Mouse (Mus musculus) midbrain, embryonic 14.5 days (tissue): ENCODE data around the gene Frmd6. TPM values are rescaled to one million over a fixed set of nuclear protein-coding genes. Genes with fewer than 3 reads are reported as not detected.

ENCODE experiments used
- ATAC-seq: fragments of 200-750 bp; cut with Nextera tagmentation; 2 replicates; pipeline ENCODE4 v1.8.0; 2017; ENCODE audit warnings: moderate number of reproducible peaks, moderate library complexity; ENCODE audit not compliant: low FRiP score, low TSS enrichment
- DNase-seq: peaks from one replicate; pipeline ENCODE4 v3.0.0-alpha.2; 2015
- H3K27ac ChIP-seq: fragments of 300-500 bp; sonication (generic); replicated peaks from 2 replicates; pipeline ENCODE4 v1.5.1; 2014; ENCODE audit warnings: mild to moderate bottlenecking, low read depth, low read length, moderate library complexity
- H3K27me3 ChIP-seq: fragments of 300-500 bp; sonication (generic); 2 replicates; pipeline ENCODE4 v1.6.1; 2014; ENCODE audit warnings: low read length, control low read depth, mixed read lengths; ENCODE audit not compliant: control insufficient read depth, insufficient read depth
- H3K36me3 ChIP-seq: fragments of 300-500 bp; sonication (generic); 2 replicates; pipeline ENCODE4 v1.6.1; 2014; ENCODE audit warnings: low read length, control low read depth; ENCODE audit not compliant: control insufficient read depth, insufficient read depth
- H3K4me1 ChIP-seq: fragments of 300-500 bp; sonication (generic); 2 replicates; pipeline ENCODE4 v1.6.1; 2014; ENCODE audit warnings: mild to moderate bottlenecking, antibody characterized with exemption, low read length, control low read depth; ENCODE audit not compliant: control insufficient read depth, insufficient read depth
- H3K4me2 ChIP-seq: fragments of 300-500 bp; sonication (generic); 2 replicates; pipeline ENCODE4 v1.6.1; 2014; ENCODE audit warnings: mild to moderate bottlenecking, low read length, moderate library complexity
- H3K4me3 ChIP-seq: fragments of 300-500 bp; sonication (generic); replicated peaks from 2 replicates; pipeline ENCODE4 v1.5.1; 2014; ENCODE audit warnings: low read depth, low read length
- H3K9ac ChIP-seq: fragments of 300-500 bp; sonication (generic); replicated peaks from 2 replicates; pipeline ENCODE4 v1.6.1; 2014; ENCODE audit warnings: mild to moderate bottlenecking, low read length, moderate library complexity
- H3K9me3 ChIP-seq: fragments of 300-500 bp; sonication (generic); 2 replicates; pipeline ENCODE4 v1.6.1; 2016; ENCODE audit warnings: low read length, control low read depth, mixed read lengths; ENCODE audit not compliant: control insufficient read depth
- WGBS: fragments of 180-500 bp; shearing (Covaris S2); extraction: QIAGEN DNeasy Blood & Tissue Kit; methylation state at CpG from one replicate; pipeline ENCODE4 v1.1.7; 2014; 5-methylcytosine and 5-hydroxymethylcytosine counted together
- polyA plus RNA-seq: library from polyadenylated mRNA; unstranded; fragments of >200 nt; fragmentation: Nextera tagmentation; extraction: Ambion mirVana; gene quantifications from 2 replicates; pipeline ENCODE4 v1.2.1, GENCODE M21; 2014

Frmd6 gene
- polyA plus RNA-seq, 1 experiment from 2014 or later: 11.0 TPM

DNA sequence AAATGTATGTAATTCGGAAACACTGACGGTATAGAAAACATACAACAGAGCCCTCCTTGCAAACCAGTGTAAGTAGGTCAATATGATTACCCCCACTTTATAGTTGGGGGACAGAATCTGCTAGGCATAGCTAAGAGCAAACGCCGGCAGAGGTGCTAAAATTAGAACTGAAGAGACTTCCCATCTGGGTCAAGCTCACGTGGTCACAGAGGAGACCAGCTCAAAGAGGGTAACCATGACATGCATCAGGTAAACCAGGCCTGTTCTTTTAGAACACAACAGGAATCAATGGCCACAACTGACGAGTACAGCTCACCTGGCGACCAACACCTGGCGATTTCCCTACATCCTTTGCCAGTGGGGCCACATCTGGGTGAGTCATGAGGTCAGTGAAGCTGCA is 25.2 kb upstream of the Frmd6 start:
- 89% methylated on average over 8 of the region's 8 CpGs for WGBS
- H3K36me3 ChIP-seq: no peaks in the 10 kb centered on the region
- ATAC-seq (no peak), DNase-seq (no peak)
- H3K4me1 ChIP-seq: no peaks in the 10 kb centered on the region
- H3K4me2 ChIP-seq: no peak overlapping the region
- H3K27me3 ChIP-seq: no peaks in the 10 kb centered on the region
- H3K9me3 ChIP-seq: no peaks in the 10 kb centered on the region
- no peak overlapping the region for H3K27ac ChIP-seq
- H3K9ac ChIP-seq: no peak overlapping the region
- no peak overlapping the region for H3K4me3 ChIP-seq

DNA sequence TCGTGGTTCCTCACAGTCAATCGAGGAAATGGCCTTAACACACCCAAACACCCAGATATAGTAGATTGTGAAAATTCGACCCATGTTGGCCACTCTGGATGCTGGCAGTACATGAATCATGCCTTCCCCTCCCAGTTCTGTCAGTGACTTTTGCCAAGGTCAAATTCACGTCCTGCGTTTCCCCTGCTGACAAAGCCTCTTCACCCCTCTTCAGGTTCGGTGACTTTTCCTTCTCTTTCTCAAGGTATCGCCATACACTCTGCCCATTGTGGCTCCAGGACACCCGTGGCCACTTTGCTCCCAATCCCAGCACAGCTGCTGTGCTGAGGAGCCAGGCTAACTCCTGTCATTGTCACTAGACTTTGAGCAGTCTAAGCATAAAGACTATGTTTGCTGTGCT is 24.0 kb upstream of the Frmd6 start:
- H3K9me3 ChIP-seq: no peaks in the 10 kb centered on the region
- DNase-seq (no peak), ATAC-seq (no peak)
- H3K9ac ChIP-seq: no peak overlapping the region
- H3K4me1 ChIP-seq: no peaks in the 10 kb centered on the region
- no peaks in the 10 kb centered on the region for H3K36me3 ChIP-seq
- no peak overlapping the region for H3K4me3 ChIP-seq
- 84% methylated on average over 8 of the region's 8 CpGs for WGBS
- H3K4me2 ChIP-seq: no peak overlapping the region
- no peak overlapping the region for H3K27ac ChIP-seq
- H3K27me3 ChIP-seq: no peaks in the 10 kb centered on the region

DNA sequence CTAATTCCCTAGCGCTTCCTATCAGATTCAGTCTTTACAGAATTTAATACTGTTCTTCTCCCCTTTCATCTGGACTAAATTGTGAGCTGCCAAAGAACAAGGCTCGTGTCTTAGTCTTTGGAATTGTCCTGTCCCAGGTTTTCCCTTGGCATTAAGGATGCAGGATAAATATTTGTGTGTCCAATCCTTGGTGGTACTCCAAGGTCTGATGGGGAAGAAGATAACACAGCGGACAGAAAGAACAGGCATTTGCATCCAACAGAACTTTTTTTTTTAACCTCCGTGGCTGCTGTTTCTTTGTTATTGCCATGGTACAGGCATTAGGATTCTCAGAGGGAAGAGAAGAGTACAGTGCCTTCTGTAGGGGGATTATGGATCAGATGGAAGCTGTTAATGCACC is 21.8 kb upstream of the Frmd6 start:
- no peaks in the 10 kb centered on the region for H3K9me3 ChIP-seq
- H3K4me3 ChIP-seq: no peak overlapping the region
- 73% methylated on average over 4 of the region's 4 CpGs for WGBS
- H3K4me1 ChIP-seq: no peaks in the 10 kb centered on the region
- no peaks in the 10 kb centered on the region for H3K36me3 ChIP-seq
- no peak overlapping the region for H3K4me2 ChIP-seq
- no peak overlapping the region for H3K27ac ChIP-seq
- ATAC-seq (no peak), DNase-seq (no peak)
- no peaks in the 10 kb centered on the region for H3K27me3 ChIP-seq
- no peak overlapping the region for H3K9ac ChIP-seq

DNA sequence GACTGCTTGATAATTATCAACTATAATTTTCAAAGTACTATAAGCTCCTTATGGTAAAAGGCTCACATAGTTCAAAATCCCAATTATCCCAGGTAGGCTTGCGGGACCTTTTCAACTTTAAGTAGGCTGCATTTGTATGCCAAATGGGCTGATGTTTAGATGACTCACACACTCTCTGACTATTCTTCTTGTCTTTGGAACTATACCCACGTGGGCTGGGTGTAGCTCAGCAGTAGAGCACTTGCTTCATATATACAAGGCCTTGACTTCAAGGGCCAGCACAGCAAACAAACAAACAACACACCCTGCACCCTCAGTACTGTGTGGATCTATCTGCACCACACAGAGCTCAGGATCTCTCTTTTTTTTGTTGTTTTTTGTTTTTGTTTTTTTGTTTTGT is 20.3 kb upstream of the Frmd6 start:
- no peak overlapping the region for H3K4me3 ChIP-seq
- ATAC-seq: no peak
- H3K27ac ChIP-seq: no peak overlapping the region
- WGBS: 79% methylated on average over 2 of the region's 2 CpGs
- H3K4me1 ChIP-seq: no peaks in the 10 kb centered on the region
- no peak for DNase-seq
- no peak overlapping the region for H3K4me2 ChIP-seq
- H3K9ac ChIP-seq: no peak overlapping the region
- no peaks in the 10 kb centered on the region for H3K36me3 ChIP-seq
- no peaks in the 10 kb centered on the region for H3K9me3 ChIP-seq
- no peaks in the 10 kb centered on the region for H3K27me3 ChIP-seq

DNA sequence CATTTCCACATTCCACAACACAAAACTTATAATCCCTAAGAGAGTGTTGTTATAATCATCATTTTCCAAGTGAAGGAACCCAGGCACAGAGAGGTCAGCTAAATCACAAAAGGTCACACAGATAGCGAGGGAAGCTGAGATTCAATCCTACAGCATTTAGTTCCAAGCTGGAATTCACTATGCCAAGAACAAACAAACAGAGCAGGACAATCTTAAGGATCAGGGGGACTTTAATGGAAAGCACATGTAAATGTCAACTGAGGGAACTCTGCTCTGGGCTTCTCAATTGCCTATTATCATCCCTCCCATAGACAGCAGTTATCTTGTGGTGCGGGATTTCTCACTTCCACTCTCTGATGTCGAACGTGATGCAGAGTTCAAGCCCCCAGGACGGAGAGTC is 17.8 kb upstream of the Frmd6 start:
- no peak for DNase-seq
- ATAC-seq: no peak
- no peak overlapping the region for H3K4me3 ChIP-seq
- H3K4me1 ChIP-seq: no peaks in the 10 kb centered on the region
- no peaks in the 10 kb centered on the region for H3K27me3 ChIP-seq
- H3K9me3 ChIP-seq: no peaks in the 10 kb centered on the region
- H3K9ac ChIP-seq: no peak overlapping the region
- H3K27ac ChIP-seq: no peak overlapping the region
- 75% methylated on average over 5 of the region's 5 CpGs for WGBS
- H3K36me3 ChIP-seq: no peaks in the 10 kb centered on the region
- H3K4me2 ChIP-seq: no peak overlapping the region

DNA sequence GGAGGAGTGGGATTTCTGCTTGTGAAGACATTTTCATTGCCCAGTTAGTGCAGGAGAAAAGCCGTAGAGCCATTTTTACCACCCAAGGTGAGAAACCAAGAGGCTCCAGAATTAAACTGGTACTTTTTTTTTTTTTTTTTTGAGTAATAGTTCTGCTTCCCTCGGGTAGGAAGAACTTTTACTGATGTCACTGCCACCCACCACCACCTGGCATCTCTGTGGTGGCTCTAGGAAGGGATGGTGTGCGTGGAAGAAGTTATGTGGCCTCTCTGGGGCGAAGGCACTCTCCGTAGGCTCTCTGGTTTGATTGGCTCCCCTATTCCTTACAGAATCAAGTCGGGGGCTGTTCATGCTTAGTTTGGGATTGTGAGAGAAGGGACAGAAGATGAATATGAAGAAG is 17.3 kb upstream of the Frmd6 start:
- no peaks in the 10 kb centered on the region for H3K36me3 ChIP-seq
- DNase-seq (no peak), ATAC-seq (no peak)
- no peaks in the 10 kb centered on the region for H3K9me3 ChIP-seq
- H3K4me3 ChIP-seq: no peak overlapping the region
- H3K4me1 ChIP-seq: no peaks in the 10 kb centered on the region
- no peak overlapping the region for H3K4me2 ChIP-seq
- no peak overlapping the region for H3K27ac ChIP-seq
- 76% methylated on average over 6 of the region's 6 CpGs for WGBS
- H3K9ac ChIP-seq: no peak overlapping the region
- no peaks in the 10 kb centered on the region for H3K27me3 ChIP-seq

DNA sequence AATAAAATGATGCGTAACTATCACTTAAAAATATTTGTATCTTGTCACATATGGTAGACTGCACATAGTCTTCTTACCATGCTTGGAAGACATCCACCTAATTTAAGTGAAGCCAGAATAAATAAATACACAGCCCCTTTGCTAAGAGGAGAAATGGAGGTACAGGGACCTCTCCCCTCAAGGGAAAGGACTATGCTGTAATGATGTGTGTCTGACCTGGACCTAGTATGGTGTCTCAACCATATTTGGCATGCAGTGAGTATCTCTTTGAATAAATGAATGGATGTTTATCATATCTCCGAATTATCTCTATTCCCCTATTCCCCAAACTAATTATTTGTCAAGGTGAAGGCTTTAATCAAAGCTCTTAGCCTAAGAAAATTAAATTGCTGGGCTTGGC is 15.4 kb upstream of the Frmd6 start:
- Histone ChIP-seq H3K27me3 (no peaks in the 10 kb centered on the region), H3K36me3 (no peaks in the 10 kb centered on the region), H3K27ac (no peak overlapping the region; the same call in 1 of the 2 replicates), H3K4me3 (no peak overlapping the region), H3K9me3 (no peaks in the 10 kb centered on the region), H3K9ac (no peak overlapping the region), H3K4me2 (no peak overlapping the region), H3K4me1 (no peaks in the 10 kb centered on the region)
- DNase-seq: peak; percentile 39
- WGBS: 73% methylated on average over 2 of the region's 2 CpGs
- no peak for ATAC-seq

DNA sequence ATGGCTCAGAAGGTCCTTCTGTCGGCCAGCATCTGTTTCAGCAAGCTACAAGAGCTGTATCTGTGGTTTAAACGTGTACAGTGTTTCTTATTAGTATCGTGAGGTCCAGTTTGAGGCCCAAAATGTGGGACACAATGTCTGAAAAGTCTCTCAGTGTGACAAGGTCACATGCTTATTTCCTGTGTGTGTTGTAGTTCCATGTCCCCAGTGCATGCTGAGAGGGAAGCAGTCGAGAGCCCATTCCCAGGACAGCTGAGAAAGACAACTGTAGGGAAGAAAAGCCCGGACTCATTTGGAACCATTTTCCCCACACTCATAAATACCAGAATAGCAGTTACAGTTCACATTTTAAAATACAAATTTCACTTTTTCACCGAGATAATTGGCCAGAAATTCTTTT is 13.5 kb upstream of the Frmd6 start:
- ATAC-seq (no peak), DNase-seq (no peak)
- Histone ChIP-seq H3K9ac (no peak overlapping the region), H3K27ac (no peak overlapping the region), H3K27me3 (no peaks in the 10 kb centered on the region), H3K4me2 (no peak overlapping the region), H3K9me3 (no peaks in the 10 kb centered on the region), H3K4me1 (no peaks in the 10 kb centered on the region), H3K36me3 (no peaks in the 10 kb centered on the region), H3K4me3 (no peak overlapping the region)
- WGBS: 83% methylated on average over 6 of the region's 6 CpGs

DNA sequence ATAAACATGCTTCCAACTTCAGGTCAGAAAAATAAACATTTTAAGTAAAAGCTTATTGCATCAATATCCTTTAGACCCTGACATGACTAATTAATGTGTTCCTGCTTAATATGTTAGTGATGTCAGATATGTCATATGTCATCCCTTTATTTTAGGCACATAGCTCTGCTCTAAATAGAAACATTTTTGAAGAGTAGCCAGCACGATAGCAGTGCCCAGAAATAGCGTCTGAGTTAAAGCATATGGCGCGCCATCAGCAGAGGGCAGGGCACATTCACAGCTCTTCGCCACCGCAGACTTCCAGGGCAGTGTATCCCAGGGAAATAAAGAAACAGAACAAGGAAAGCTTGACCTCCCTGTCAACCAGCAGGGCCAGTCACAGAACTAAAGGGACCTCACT is 13.1 kb upstream of the Frmd6 start:
- Histone ChIP-seq H3K4me2 (no peak overlapping the region), H3K36me3 (no peaks in the 10 kb centered on the region), H3K9me3 (no peaks in the 10 kb centered on the region), H3K4me1 (no peaks in the 10 kb centered on the region), H3K27me3 (no peaks in the 10 kb centered on the region), H3K9ac (no peak overlapping the region), H3K4me3 (no peak overlapping the region), H3K27ac (no peak overlapping the region)
- ATAC-seq (no peak), DNase-seq (no peak)
- WGBS: 74% methylated on average over 6 of the region's 6 CpGs
